Mouse (Mus musculus) hindbrain, embryonic 16.5 days (tissue): ENCODE results near the gene Syf2. TPM values are rescaled to one million over a fixed set of nuclear protein-coding genes. Genes with fewer than 3 reads are reported as not detected.

Source experiments
- ATAC-seq: fragments of 200-750 bp; cut with Nextera tagmentation; 2 replicates; pipeline ENCODE4 v1.8.0; 2017; ENCODE audit warnings: moderate TSS enrichment, moderate library complexity
- H3K27ac ChIP-seq: fragments of 300-500 bp; sonication (generic); 2 replicates; pipeline ENCODE4 v1.5.1; 2014; ENCODE audit warnings: low read depth, mild to moderate bottlenecking, control low read depth, low read length, moderate library complexity
- H3K27me3 ChIP-seq: fragments of 300-500 bp; sonication (generic); replicated peaks from 2 replicates; pipeline ENCODE4 v1.6.1; 2014; ENCODE audit warnings: low read length; ENCODE audit not compliant: control insufficient read depth, insufficient read depth
- H3K36me3 ChIP-seq: fragments of 300-500 bp; sonication (generic); 2 replicates; pipeline ENCODE4 v1.6.1; 2014; ENCODE audit warnings: mild to moderate bottlenecking, low read length, moderate library complexity, mixed read lengths; ENCODE audit not compliant: control insufficient read depth, insufficient read depth
- H3K4me1 ChIP-seq: fragments of 300-500 bp; sonication (generic); 2 replicates; pipeline ENCODE4 v1.6.1; 2014; ENCODE audit warnings: low read depth, low read length; ENCODE audit not compliant: control insufficient read depth, insufficient read depth
- H3K4me2 ChIP-seq: fragments of 300-500 bp; sonication (generic); 2 replicates; pipeline ENCODE4 v1.6.1; 2014; ENCODE audit warnings: mild to moderate bottlenecking, low read length, control low read depth, moderate library complexity
- H3K4me3 ChIP-seq: fragments of 300-500 bp; sonication (generic); 2 replicates; pipeline ENCODE4 v1.5.1; 2014; ENCODE audit warnings: mild to moderate bottlenecking, low read length, control low read depth, moderate library complexity
- H3K9ac ChIP-seq: fragments of 300-500 bp; sonication (generic); 2 replicates; pipeline ENCODE4 v1.6.1; 2014; ENCODE audit warnings: low read depth, mild to moderate bottlenecking, control low read depth, low read length, moderate library complexity
- H3K9me3 ChIP-seq: fragments of 300-500 bp; sonication (generic); 2 replicates; pipeline ENCODE4 v1.6.1; 2014; ENCODE audit warnings: mild to moderate bottlenecking, low read length, moderate library complexity; ENCODE audit not compliant: control insufficient read depth
- WGBS: fragments of 180-500 bp; shearing (Covaris S2); extraction: QIAGEN DNeasy Blood & Tissue Kit; methylation state at CpG from one replicate; pipeline ENCODE4 v1.1.7; 2014; 5-methylcytosine and 5-hydroxymethylcytosine counted together
- polyA plus RNA-seq: library from polyadenylated mRNA; unstranded; fragments of >200 nt; fragmentation: Nextera tagmentation; extraction: Ambion mirVana; gene quantifications from 2 replicates; pipeline ENCODE4 v1.2.1, GENCODE M21; 2015

The Syf2 gene
- polyA plus RNA-seq, 1 experiment from 2014 or later: 53.8 TPM

- Histone ChIP-seq H3K27ac (no peak overlapping the region), H3K9me3 (no peaks in the 10 kb centered on the region), H3K4me2 (no peak overlapping the region), H3K4me1 (peaks cover 27% of the 10 kb centered on the region), H3K4me3 (no peak overlapping the region), H3K27me3 (no peaks in the 10 kb centered on the region), H3K9ac (no peak overlapping the region), H3K36me3 (peaks cover 27% of the 10 kb centered on the region)
- 84% methylated on average over 4 of the region's 4 CpGs for WGBS
- no peak for ATAC-seq
Observed at GRCm38 (mm10) chr4:134929536-134929935, 1.2 kb upstream of the Syf2 start.

GRCm38 (mm10) chr4:134930190-134930589 is 508 bp upstream of the Syf2 start:
- Histone ChIP-seq H3K9ac (peak overlapping the region; percentile 55), H3K9me3 (no peaks in the 10 kb centered on the region), H3K27me3 (no peaks in the 10 kb centered on the region), H3K4me2 (peak overlapping the region; percentile 93), H3K4me1 (peaks cover 22% of the 10 kb centered on the region), H3K36me3 (peaks cover 32% of the 10 kb centered on the region), H3K4me3 (peak overlapping the region; percentile 84), H3K27ac (peak overlapping the region; percentile 69)
- 29% methylated on average over 9 of the region's 9 CpGs for WGBS
- no peak for ATAC-seq

DNA sequence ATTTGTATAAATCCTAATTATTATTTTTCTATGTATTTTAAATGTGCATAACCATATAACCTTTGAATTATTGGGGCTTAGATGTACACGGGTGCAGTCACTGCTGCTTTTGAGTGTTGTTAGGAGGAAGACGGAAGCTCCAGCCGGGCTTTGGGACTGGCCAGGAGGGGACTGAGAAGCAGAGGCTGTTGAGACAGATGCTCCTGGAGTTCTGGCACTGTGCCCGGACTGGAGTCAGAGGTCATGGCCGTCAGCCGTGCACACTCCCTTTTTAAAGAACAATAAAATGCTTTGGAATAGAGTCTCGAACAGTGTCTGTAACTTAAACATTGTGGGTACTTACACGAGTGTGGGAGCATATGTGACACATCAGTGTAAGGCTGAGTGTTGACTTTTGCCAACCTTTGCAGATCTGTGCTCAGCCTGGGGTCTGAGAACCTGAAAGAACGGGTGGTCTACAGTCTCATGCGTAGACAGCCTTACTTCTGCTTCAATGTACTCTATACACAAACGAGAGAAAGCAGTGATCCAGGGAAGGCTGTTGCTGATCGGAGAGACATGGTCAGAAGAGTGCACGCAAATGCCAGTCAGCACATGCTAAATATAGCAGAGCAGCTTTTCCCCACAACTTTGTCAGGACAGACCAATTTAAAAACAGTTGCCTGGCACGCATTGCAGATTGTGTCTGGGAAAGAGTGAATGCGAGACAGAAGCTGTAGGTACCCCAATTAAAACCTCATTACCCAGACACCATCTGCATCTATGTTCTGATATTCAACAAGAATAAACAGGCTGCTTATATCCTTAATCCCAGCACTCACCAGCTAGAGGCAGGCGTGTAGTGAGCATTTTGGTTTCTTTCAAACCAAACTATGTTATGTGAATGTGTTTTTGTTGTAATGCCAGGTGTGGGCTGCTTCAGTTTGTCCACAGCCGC is 6.8 kb downstream of the Syf2 start:
- Histone ChIP-seq H3K9ac (no peak overlapping the region), H3K4me3 (no peak overlapping the region), H3K36me3 (peaks cover 24% of the 10 kb centered on the region), H3K27ac (no peak overlapping the region), H3K27me3 (no peaks in the 10 kb centered on the region), H3K4me2 (no peak overlapping the region), H3K9me3 (no peaks in the 10 kb centered on the region), H3K4me1 (no peaks in the 10 kb centered on the region)
- ATAC-seq: no peak
- 49% methylated on average over 17 of the region's 17 CpGs for WGBS

DNA sequence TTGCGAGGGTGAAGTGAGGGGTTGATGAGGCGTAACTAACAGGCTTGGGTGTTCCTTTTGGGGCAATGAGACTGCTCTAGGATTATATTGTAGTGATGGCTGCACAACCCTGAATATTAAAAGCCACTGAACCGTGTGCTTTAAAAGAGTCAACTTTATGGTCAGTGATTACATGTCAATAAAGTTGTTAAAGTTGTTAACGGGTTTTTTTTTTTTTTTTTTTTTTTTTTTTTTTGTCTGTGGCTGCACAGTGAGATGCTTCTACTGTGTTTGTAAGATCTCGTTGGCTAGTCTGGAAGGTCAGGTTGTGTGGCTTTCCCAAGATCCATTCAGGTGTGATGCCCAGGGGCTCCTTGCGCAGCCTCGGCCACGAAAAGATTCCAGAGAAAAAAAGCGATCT is 9.2 kb downstream of the Syf2 start:
- Histone ChIP-seq H3K4me3 (no peak overlapping the region), H3K36me3 (peaks cover 17% of the 10 kb centered on the region), H3K4me2 (0 out of 2 replicates have a peak overlapping the region, but pooled peaks have one; percentile 10), H3K9me3 (no peaks in the 10 kb centered on the region), H3K27me3 (peaks cover 8% of the 10 kb centered on the region; the same call in 1 of the 2 replicates), H3K4me1 (no peaks in the 10 kb centered on the region; the same call in 1 of the 2 replicates), H3K27ac (no peak overlapping the region), H3K9ac (no peak overlapping the region)
- ATAC-seq: no peak
- WGBS: 56% methylated on average over 9 of the region's 9 CpGs

- Histone ChIP-seq H3K4me3 (no peak overlapping the region), H3K36me3 (no peaks in the 10 kb centered on the region), H3K27me3 (peaks cover 9% of the 10 kb centered on the region; the same call in 1 of the 2 replicates), H3K4me1 (peaks cover 4% of the 10 kb centered on the region), H3K9ac (peak overlapping the region; percentile 22), H3K27ac (no peak overlapping the region), H3K4me2 (peak overlapping the region; percentile 21; the same call in 1 of the 2 replicates), H3K9me3 (no peaks in the 10 kb centered on the region)
- WGBS: 38% methylated on average over 27 of the region's 27 CpGs
- ATAC-seq: peak; percentile 65
Observed at GRCm38 (mm10) chr4:134943758-134944538, 13.2 kb downstream of the Syf2 start.

DNA sequence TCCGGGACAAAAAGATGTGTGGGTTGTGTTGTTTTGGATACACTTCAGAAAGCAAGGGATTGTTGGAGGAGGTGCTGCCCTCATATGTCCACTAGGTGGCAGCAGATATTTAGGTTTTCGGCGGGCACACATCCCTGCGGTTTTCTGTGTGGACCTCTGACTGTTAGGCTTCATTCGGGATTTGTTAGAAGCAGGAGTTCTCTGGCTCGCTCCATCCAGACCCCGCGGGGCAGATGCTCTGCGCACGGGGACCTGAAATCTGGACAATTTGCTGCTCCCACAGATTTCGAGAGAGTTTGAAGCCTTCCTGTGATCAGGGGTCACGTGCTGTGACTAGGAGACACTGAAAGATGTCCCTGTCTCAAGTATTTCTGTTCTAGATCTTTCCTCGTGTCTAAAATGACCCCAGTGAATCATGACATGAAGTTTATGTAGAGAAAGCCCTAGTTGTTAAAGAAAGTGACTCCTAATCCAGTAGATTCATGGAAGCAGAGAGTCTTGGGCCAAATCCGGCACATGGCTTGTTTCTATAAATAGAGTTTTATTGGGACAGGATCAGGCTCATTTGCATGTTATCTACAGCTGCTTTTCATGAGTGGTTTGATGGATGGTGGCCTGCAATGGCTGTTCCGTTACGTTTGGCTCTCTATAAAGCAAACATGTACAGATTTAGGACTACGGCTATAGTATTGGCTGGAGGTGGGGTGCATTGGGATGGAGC is 15.5 kb downstream of the Syf2 start:
- Histone ChIP-seq H3K4me1 (peaks cover 4% of the 10 kb centered on the region), H3K36me3 (no peaks in the 10 kb centered on the region), H3K4me3 (peak overlapping the region; percentile 25; the same call in 1 of the 2 replicates), H3K9ac (peak overlapping the region; percentile 41; the same call in 1 of the 2 replicates), H3K4me2 (peak overlapping the region; percentile 62), H3K27me3 (peaks cover 9% of the 10 kb centered on the region; the same call in 1 of the 2 replicates), H3K27ac (no peak overlapping the region), H3K9me3 (no peaks in the 10 kb centered on the region)
- peak; percentile 55 for ATAC-seq
- 12% methylated on average over 17 of the region's 17 CpGs for WGBS

- H3K9ac ChIP-seq: no peak overlapping the region; the same call in 1 of the 2 replicates
- 17% methylated on average over 11 of the region's 11 CpGs for WGBS
- H3K36me3 ChIP-seq: no peaks in the 10 kb centered on the region
- peaks cover 4% of the 10 kb centered on the region for H3K4me1 ChIP-seq
- H3K27ac ChIP-seq: 0 out of 2 replicates have a peak overlapping the region, but pooled peaks have one; percentile 54
- no peak overlapping the region for H3K4me2 ChIP-seq
- H3K27me3 ChIP-seq: 0 out of 2 replicates have a peak, but pooled peaks cover under 1% of the 10 kb centered on the region
- no peaks in the 10 kb centered on the region for H3K9me3 ChIP-seq
- ATAC-seq: peak; percentile 88
- H3K4me3 ChIP-seq: no peak overlapping the region
Observed at GRCm38 (mm10) chr4:134950518-134951091, 19.9 kb downstream of the Syf2 start.

- Histone ChIP-seq H3K9ac (no peak overlapping the region), H3K4me1 (no peaks in the 10 kb centered on the region; the same call in 1 of the 2 replicates), H3K9me3 (no peaks in the 10 kb centered on the region), H3K4me2 (no peak overlapping the region), H3K4me3 (no peak overlapping the region), H3K27me3 (0 out of 2 replicates have a peak, but pooled peaks cover 6% of the 10 kb centered on the region), H3K36me3 (no peaks in the 10 kb centered on the region), H3K27ac (no peak overlapping the region)
- 19% methylated on average over 15 of the region's 15 CpGs for WGBS
- ATAC-seq: no peak
Observed at GRCm38 (mm10) chr4:134954461-134954860, 23.8 kb downstream of the Syf2 start.
